Mouse (Mus musculus): ENCODE measurements around the gene Glt1d1.

Glt1d1 gene

GRCm38 (mm10) chr5:127633188-127633587, 1.1 kb downstream of the Glt1d1 start:
- no peak for DNase-seq

GRCm38 (mm10) chr5:127633666-127634065, 1.6 kb downstream of the Glt1d1 start:
- no peak for DNase-seq

- no peak for DNase-seq
Observed at GRCm38 (mm10) chr5:127637622-127638021, 5.6 kb downstream of the Glt1d1 start.

GRCm38 (mm10) chr5:127638177-127638576, 6.1 kb downstream of the Glt1d1 start:
- no peak for DNase-seq

GRCm38 (mm10) chr5:127639067-127639605, 7.1 kb downstream of the Glt1d1 start:
- DNase-seq = no peak

GRCm38 (mm10) chr5:127639635-127640034, 7.6 kb downstream of the Glt1d1 start:
- DNase-seq = no peak

GRCm38 (mm10) chr5:127640359-127640758, 8.3 kb downstream of the Glt1d1 start:
- DNase-seq = peak in 1 of 2 experiments; percentile 5

- DNase-seq = no peak
Observed at GRCm38 (mm10) chr5:127641185-127641958, 9.3 kb downstream of the Glt1d1 start.

GRCm38 (mm10) chr5:127648046-127648445, 16.0 kb downstream of the Glt1d1 start:
- peak in 1 of 2 experiments; percentile 30 for DNase-seq

- peak; percentile 12 to 16 for DNase-seq
Observed at GRCm38 (mm10) chr5:127649077-127649476, 17.0 kb downstream of the Glt1d1 start.

GRCm38 (mm10) chr5:127658257-127658656, 26.2 kb downstream of the Glt1d1 start:
- no peak for DNase-seq

- no peak for DNase-seq
Observed at GRCm38 (mm10) chr5:127659312-127659711, 27.2 kb downstream of the Glt1d1 start.

- no peak for DNase-seq
Observed at GRCm38 (mm10) chr5:127660267-127660666, 28.2 kb downstream of the Glt1d1 start.

GRCm38 (mm10) chr5:127660979-127661378, 28.9 kb downstream of the Glt1d1 start:
- DNase-seq = no peak

- DNase-seq = no peak
Observed at GRCm38 (mm10) chr5:127673913-127674312, 41.9 kb downstream of the Glt1d1 start.

GRCm38 (mm10) chr5:127677561-127677960, 45.5 kb downstream of the Glt1d1 start:
- DNase-seq = no peak

GRCm38 (mm10) chr5:127678501-127678900, 46.4 kb downstream of the Glt1d1 start:
- no peak for DNase-seq

GRCm38 (mm10) chr5:127688568-127689170, 56.6 kb downstream of the Glt1d1 start:
- no peak for DNase-seq

GRCm38 (mm10) chr5:127691085-127691484, 59.0 kb downstream of the Glt1d1 start:
- DNase-seq = no peak

GRCm38 (mm10) chr5:127691581-127691980, 59.5 kb downstream of the Glt1d1 start:
- no peak for DNase-seq

GRCm38 (mm10) chr5:127695898-127696297, 63.8 kb downstream of the Glt1d1 start:
- no peak for DNase-seq

GRCm38 (mm10) chr5:127696602-127697001, 64.5 kb downstream of the Glt1d1 start:
- DNase-seq = no peak

- peak in 1 of 2 experiments; percentile 9 for DNase-seq
Observed at GRCm38 (mm10) chr5:127698525-127698924, 66.5 kb downstream of the Glt1d1 start.

- DNase-seq = no peak
Observed at GRCm38 (mm10) chr5:127699679-127700078, 67.6 kb downstream of the Glt1d1 start.
